Mouse (Mus musculus) induced T-regulatory cell, adult 2 months (primary cell): ENCODE results near the gene Ccdc144b.
A peak's percentile ranks its signal among the peaks of the same experiment; 100 is the strongest.

Experiments
- DNase-seq: peaks from one replicate; pipeline ENCODE4 v3.0.0-alpha.2; 2012; ENCODE audit warnings: low read depth

Gene Ccdc144b

GRCm38 (mm10) chr3:36029993-36030392, 23.4 kb downstream of the Ccdc144b start:
- DNase-seq: no peak

GRCm38 (mm10) chr3:36025732-36026131, 27.6 kb downstream of the Ccdc144b start:
- DNase-seq: no peak

GRCm38 (mm10) chr3:36011239-36011638, 42.1 kb downstream of the Ccdc144b start:
- no peak for DNase-seq

GRCm38 (mm10) chr3:36008411-36009154, 44.8 kb downstream of the Ccdc144b start:
- no peak for DNase-seq

- no peak for DNase-seq
Measured at GRCm38 (mm10) chr3:36004028-36004895, 49.1 kb downstream of the Ccdc144b start.

GRCm38 (mm10) chr3:36000275-36001239, 52.8 kb downstream of the Ccdc144b start, which contains the start of gene Mccc1:
Gene Mccc1 (minus strand): TSS chr3:36000678.
- DNase-seq: peak; percentile 95

GRCm38 (mm10) chr3:35994552-35995531, 58.5 kb downstream of the Ccdc144b start:
- DNase-seq: no peak

- no peak for DNase-seq
Measured at GRCm38 (mm10) chr3:35990715-35991114, 62.6 kb downstream of the Ccdc144b start.

GRCm38 (mm10) chr3:35988031-35988430, 65.3 kb downstream of the Ccdc144b start:
- DNase-seq: no peak

GRCm38 (mm10) chr3:35986266-35986665, 67.1 kb downstream of the Ccdc144b start:
- no peak for DNase-seq

- peak; percentile 72 for DNase-seq
Measured at GRCm38 (mm10) chr3:35973551-35973950, 79.8 kb downstream of the Ccdc144b start.

GRCm38 (mm10) chr3:35972985-35973384, 80.4 kb downstream of the Ccdc144b start:
- DNase-seq: peak; percentile 55

GRCm38 (mm10) chr3:35971149-35971548, 82.2 kb downstream of the Ccdc144b start:
- no peak for DNase-seq

- DNase-seq: no peak
Measured at GRCm38 (mm10) chr3:35970441-35970840, 82.9 kb downstream of the Ccdc144b start.

- DNase-seq: no peak
Measured at GRCm38 (mm10) chr3:35967366-35967921, 85.9 kb downstream of the Ccdc144b start.

- no peak for DNase-seq
Measured at GRCm38 (mm10) chr3:35966493-35966892, 86.9 kb downstream of the Ccdc144b start.

GRCm38 (mm10) chr3:35964928-35965327, 88.4 kb downstream of the Ccdc144b start:
- no peak for DNase-seq

- no peak for DNase-seq
Measured at GRCm38 (mm10) chr3:35963921-35964320, 89.4 kb downstream of the Ccdc144b start.

- DNase-seq: no peak
Measured at GRCm38 (mm10) chr3:35963401-35963800, 89.9 kb downstream of the Ccdc144b start.

GRCm38 (mm10) chr3:35962967-35963366, 90.4 kb downstream of the Ccdc144b start:
- no peak for DNase-seq
